Mouse (Mus musculus): ENCODE data around the gene Ola1. TPM values are rescaled to one million over a fixed set of nuclear protein-coding genes. Genes with fewer than 3 reads are reported as not detected.

Ola1 gene
- 109 and 116 TPM in 2 replicates for polyA plus RNA-seq (2014; fragmentation: Nextera tagmentation; extraction: Ambion mirVana)

- Histone ChIP-seq H3K9ac (ENCODE audit: low read depth, low read length) (no peak within 1 kb of the TSS), H3K4me1 (replicated peaks; ENCODE audit: control insufficient read depth, insufficient read depth, low read length) (no peaks in the 10 kb centered on the region; the same call in 1 of the 2 replicates), H3K4me2 (no peak within 1 kb of the TSS), H3K4me3 (ENCODE audit: low read depth, low read length) (no peak within 1 kb of the TSS), H3K9me3 (ENCODE audit: control insufficient read depth, low read length) (no peaks in the 10 kb centered on the region; the same call in 1 of the 2 replicates), H3K27ac (ENCODE audit: low read depth, low read length) (no peak within 1 kb of the TSS), H3K27me3 (replicated peaks; ENCODE audit: control insufficient read depth, insufficient read depth, low read length) (no peaks in the 10 kb centered on the region), H3K36me3 (ENCODE audit: control insufficient read depth, insufficient read depth, low read length) (no peaks in the 10 kb centered on the region)
- WGBS: 83% methylated on average over 5 of the region's 5 CpGs
- ATAC-seq (replicated peaks; ENCODE audit: low FRiP score) (no peak), DNase-seq (ENCODE audit: low spot score) (no peak)
These were observed at the start of gene Ola1 for GRCm38 (mm10) chr2:73218913-73219312. Gene Ola1, minus strand, starts transcription at chr2:73218924.

- Histone ChIP-seq H3K4me1 (replicated peaks; ENCODE audit: control insufficient read depth, insufficient read depth, low read length) (peaks cover 22% of the 10 kb centered on the region), H3K4me3 (ENCODE audit: low read depth, low read length) (no peak overlapping the region), H3K36me3 (ENCODE audit: control insufficient read depth, insufficient read depth, low read length) (no peaks in the 10 kb centered on the region), H3K9me3 (ENCODE audit: control insufficient read depth, low read length) (no peaks in the 10 kb centered on the region), H3K9ac (ENCODE audit: low read depth, low read length) (no peak overlapping the region), H3K27me3 (replicated peaks; ENCODE audit: control insufficient read depth, insufficient read depth, low read length) (peaks cover 98% of the 10 kb centered on the region), H3K27ac (ENCODE audit: low read depth, low read length) (no peak overlapping the region), H3K4me2 (no peak overlapping the region)
- DNase-seq (ENCODE audit: low spot score): no peak
- no peak for ATAC-seq (replicated peaks; ENCODE audit: low FRiP score)
- WGBS: 3% methylated on average over 12 of the region's 12 CpGs
These were observed 49.6 kb upstream of the Ola1 start for GRCm38 (mm10) chr2:73268281-73268680.

GRCm38 (mm10) chr2:73267818-73268217, 49.1 kb upstream of the Ola1 start:
- Histone ChIP-seq H3K9ac (ENCODE audit: low read depth, low read length) (no peak overlapping the region), H3K36me3 (ENCODE audit: control insufficient read depth, insufficient read depth, low read length) (no peaks in the 10 kb centered on the region), H3K27me3 (replicated peaks; ENCODE audit: control insufficient read depth, insufficient read depth, low read length) (peaks cover 98% of the 10 kb centered on the region), H3K27ac (ENCODE audit: low read depth, low read length) (no peak overlapping the region), H3K9me3 (ENCODE audit: control insufficient read depth, low read length) (no peaks in the 10 kb centered on the region), H3K4me2 (no peak overlapping the region), H3K4me3 (ENCODE audit: low read depth, low read length) (no peak overlapping the region), H3K4me1 (replicated peaks; ENCODE audit: control insufficient read depth, insufficient read depth, low read length) (peaks cover 18% of the 10 kb centered on the region)
- ATAC-seq (replicated peaks; ENCODE audit: low FRiP score) (no peak), DNase-seq (ENCODE audit: low spot score) (no peak)
- 2% methylated on average over 4 of the region's 4 CpGs for WGBS

- Histone ChIP-seq H3K4me2 (no peak overlapping the region), H3K4me3 (ENCODE audit: low read depth, low read length) (no peak overlapping the region), H3K9me3 (ENCODE audit: control insufficient read depth, low read length) (no peaks in the 10 kb centered on the region), H3K27ac (ENCODE audit: low read depth, low read length) (no peak overlapping the region), H3K9ac (ENCODE audit: low read depth, low read length) (no peak overlapping the region), H3K27me3 (replicated peaks; ENCODE audit: control insufficient read depth, insufficient read depth, low read length) (peaks cover 98% of the 10 kb centered on the region), H3K4me1 (replicated peaks; ENCODE audit: control insufficient read depth, insufficient read depth, low read length) (peaks cover 14% of the 10 kb centered on the region), H3K36me3 (ENCODE audit: control insufficient read depth, insufficient read depth, low read length) (no peaks in the 10 kb centered on the region)
- DNase-seq (ENCODE audit: low spot score): no peak
- WGBS: 26% methylated on average over 3 of the region's 3 CpGs
- no peak for ATAC-seq (replicated peaks; ENCODE audit: low FRiP score)
These were observed 48.5 kb upstream of the Ola1 start for GRCm38 (mm10) chr2:73267231-73267630.

GRCm38 (mm10) chr2:73266623-73267022, 47.9 kb upstream of the Ola1 start:
- Histone ChIP-seq H3K4me1 (replicated peaks; ENCODE audit: control insufficient read depth, insufficient read depth, low read length) (peaks cover 14% of the 10 kb centered on the region; the same call in 1 of the 2 replicates), H3K27me3 (replicated peaks; ENCODE audit: control insufficient read depth, insufficient read depth, low read length) (peaks cover 98% of the 10 kb centered on the region), H3K4me2 (no peak overlapping the region), H3K36me3 (ENCODE audit: control insufficient read depth, insufficient read depth, low read length) (no peaks in the 10 kb centered on the region), H3K9ac (ENCODE audit: low read depth, low read length) (no peak overlapping the region), H3K4me3 (ENCODE audit: low read depth, low read length) (no peak overlapping the region), H3K27ac (ENCODE audit: low read depth, low read length) (no peak overlapping the region), H3K9me3 (ENCODE audit: control insufficient read depth, low read length) (no peaks in the 10 kb centered on the region)
- WGBS: 45% methylated on average over 1 of the region's 1 CpGs
- no peak for DNase-seq (ENCODE audit: low spot score)
- ATAC-seq (replicated peaks; ENCODE audit: low FRiP score): no peak

GRCm38 (mm10) chr2:73266011-73266410, 47.3 kb upstream of the Ola1 start:
- H3K4me3 ChIP-seq (ENCODE audit: low read depth, low read length): no peak overlapping the region
- ATAC-seq (replicated peaks; ENCODE audit: low FRiP score) (no peak), DNase-seq (ENCODE audit: low spot score) (no peak)
- 8% methylated on average over 5 of the region's 5 CpGs for WGBS
- 0 out of 2 replicates have a peak, but pooled peaks cover under 1% of the 10 kb centered on the region for H3K9me3 ChIP-seq (ENCODE audit: control insufficient read depth, low read length)
- no peak overlapping the region for H3K9ac ChIP-seq (ENCODE audit: low read depth, low read length)
- no peak overlapping the region for H3K27ac ChIP-seq (ENCODE audit: low read depth, low read length)
- H3K36me3 ChIP-seq (ENCODE audit: control insufficient read depth, insufficient read depth, low read length): no peaks in the 10 kb centered on the region
- H3K27me3 ChIP-seq (replicated peaks; ENCODE audit: control insufficient read depth, insufficient read depth, low read length): peaks cover 92% of the 10 kb centered on the region
- no peak overlapping the region for H3K4me2 ChIP-seq
- H3K4me1 ChIP-seq (replicated peaks; ENCODE audit: control insufficient read depth, insufficient read depth, low read length): peaks cover 9% of the 10 kb centered on the region; the same call in 1 of the 2 replicates

GRCm38 (mm10) chr2:73264611-73265195, 46.0 kb upstream of the Ola1 start:
- no peak for DNase-seq (ENCODE audit: low spot score)
- WGBS: 6% methylated on average over 11 of the region's 11 CpGs
- H3K9ac ChIP-seq (ENCODE audit: low read depth, low read length): no peak overlapping the region
- H3K4me2 ChIP-seq: peak overlapping the region; percentile 65
- 0 out of 2 replicates have a peak, but pooled peaks cover 2% of the 10 kb centered on the region for H3K9me3 ChIP-seq (ENCODE audit: control insufficient read depth, low read length)
- no peaks in the 10 kb centered on the region for H3K36me3 ChIP-seq (ENCODE audit: control insufficient read depth, insufficient read depth, low read length)
- H3K4me3 ChIP-seq (ENCODE audit: low read depth, low read length): no peak overlapping the region
- ATAC-seq (replicated peaks; ENCODE audit: low FRiP score): no peak
- H3K27ac ChIP-seq (ENCODE audit: low read depth, low read length): no peak overlapping the region
- H3K4me1 ChIP-seq (replicated peaks; ENCODE audit: control insufficient read depth, insufficient read depth, low read length): peaks cover 6% of the 10 kb centered on the region; the same call in 1 of the 2 replicates
- H3K27me3 ChIP-seq (replicated peaks; ENCODE audit: control insufficient read depth, insufficient read depth, low read length): peaks cover 78% of the 10 kb centered on the region

- H3K4me3 ChIP-seq (ENCODE audit: low read depth, low read length): peak overlapping the region; percentile 39
- 0 out of 2 replicates have a peak, but pooled peaks cover 2% of the 10 kb centered on the region for H3K9me3 ChIP-seq (ENCODE audit: control insufficient read depth, low read length)
- H3K36me3 ChIP-seq (ENCODE audit: control insufficient read depth, insufficient read depth, low read length): no peaks in the 10 kb centered on the region
- no peak for ATAC-seq (replicated peaks; ENCODE audit: low FRiP score)
- WGBS: 3% methylated on average over 38 of the region's 38 CpGs
- no peak overlapping the region for H3K27ac ChIP-seq (ENCODE audit: low read depth, low read length)
- peak overlapping the region; percentile 65 for H3K4me2 ChIP-seq
- no peak for DNase-seq (ENCODE audit: low spot score)
- H3K9ac ChIP-seq (ENCODE audit: low read depth, low read length): no peak overlapping the region
- H3K27me3 ChIP-seq (replicated peaks; ENCODE audit: control insufficient read depth, insufficient read depth, low read length): peaks cover 71% of the 10 kb centered on the region
- H3K4me1 ChIP-seq (replicated peaks; ENCODE audit: control insufficient read depth, insufficient read depth, low read length): peaks cover 6% of the 10 kb centered on the region; the same call in 1 of the 2 replicates
These were observed 45.3 kb upstream of the Ola1 start for GRCm38 (mm10) chr2:73263794-73264610.
